Mouse (Mus musculus) CH12.LX (cell line): ENCODE results near the gene Sptb. TPM values are rescaled to one million over a fixed set of nuclear protein-coding genes. Genes with fewer than 3 reads are reported as not detected.

Experiments
- DNase-seq: peaks from one replicate; pipeline ENCODE4 v3.0.0-alpha.2; 2013; ENCODE audit errors: extremely low read depth
- H3K27ac ChIP-seq: 2 replicates; pipeline ENCODE4 v1.5.1; 2012; ENCODE audit warnings: low read depth, mild to moderate bottlenecking, control low read depth, moderate library complexity; ENCODE audit not compliant: insufficient read depth
- H3K27me3 ChIP-seq: replicated peaks from 2 replicates; pipeline ENCODE3; 2012; ENCODE audit warnings: inconsistent platforms
- H3K36me3 ChIP-seq, 2 experiments: replicated peaks in 1 of 2; 2 replicates each; pipeline versions ENCODE3 to v1.6.1; 2012; ENCODE audit warnings: inconsistent platforms in 1 of 2, low read length in 1 of 2, mild to moderate bottlenecking in 1 of 2, mixed read lengths in 1 of 2, moderate library complexity in 1 of 2; ENCODE audit not compliant: control insufficient read depth in 1 of 2, insufficient read depth in 1 of 2
- H3K4me1 ChIP-seq, 2 experiments: 2 replicates each; pipeline ENCODE4 v1.6.1; 2012; ENCODE audit warnings: inconsistent platforms in 1 of 2, moderate library complexity in 1 of 2; ENCODE audit not compliant: insufficient read depth in 2 of 2, control insufficient read depth in 1 of 2
- H3K4me2 ChIP-seq: 2 replicates; pipeline ENCODE4 v1.6.1; 2012; ENCODE audit warnings: low read depth, mild to moderate bottlenecking, control low read depth; ENCODE audit not compliant: poor library complexity, insufficient read depth, severe bottlenecking
- H3K4me3 ChIP-seq, 3 experiments: fragments of 150-350 bp in 1 of 3; sonication (generic) in 1 of 3; replicated peaks in 1 of 3; 2 replicates each; pipeline versions ENCODE3 to v1.5.1; 2011 to 2012; ENCODE audit warnings: low read depth in 2 of 3, low read length in 2 of 3, mild to moderate bottlenecking in 2 of 3, moderate library complexity in 2 of 3, control low read depth in 1 of 3, improper control_type of control experiment in 1 of 3, inconsistent platforms in 1 of 3, mixed read lengths in 1 of 3; ENCODE audit not compliant: poor library complexity in 1 of 3
- H3K79me2 ChIP-seq: replicated peaks from 2 replicates; pipeline ENCODE4 v1.6.1; 2012; ENCODE audit warnings: mild to moderate bottlenecking, moderate library complexity; ENCODE audit not compliant: control insufficient read depth, poor library complexity, insufficient read depth, severe bottlenecking; ENCODE audit errors: extremely low read depth
- H3K9ac ChIP-seq: 2 replicates; pipeline ENCODE4 v1.6.1; 2012; ENCODE audit warnings: low read depth, mild to moderate bottlenecking, control low read depth, moderate library complexity; ENCODE audit not compliant: insufficient read depth
- H3K9me3 ChIP-seq: replicated peaks from 2 replicates; pipeline ENCODE3; 2012; ENCODE audit warnings: low read length, inconsistent platforms, mixed read lengths
- BHLHE40 ChIP-seq: IDR thresholded peaks from 2 replicates; pipeline ENCODE4 v1.6.1; 2011; ENCODE audit warnings: mild to moderate bottlenecking, low read depth, low read length, improper control_type of control experiment
- CHD1 ChIP-seq: IDR thresholded peaks from 2 replicates; pipeline ENCODE4 v1.6.1; 2012; ENCODE audit warnings: low read depth, low read length, improper control_type of control experiment, inconsistent platforms
- CHD2 ChIP-seq: IDR thresholded peaks from 2 replicates; pipeline ENCODE4 v1.6.1; 2011; ENCODE audit warnings: low read length, improper control_type of control experiment
- CTCF ChIP-seq, 2 experiments: IDR thresholded peaks in 1 of 2; conservative IDR thresholded peaks in 1 of 2; 2 replicates each; pipeline ENCODE4 v1.5.1; 2011 to 2012; ENCODE audit warnings: low read depth in 2 of 2, low read length in 2 of 2, improper control_type of control experiment in 1 of 2, inconsistent platforms in 1 of 2, mild to moderate bottlenecking in 1 of 2, moderate library complexity in 1 of 2
- ELF1 ChIP-seq: IDR thresholded peaks from 2 replicates; pipeline ENCODE4 v1.6.1; 2014; ENCODE audit warnings: low read depth, mild to moderate bottlenecking, inconsistent platforms, low read length, improper control_type of control experiment
- EP300 ChIP-seq: IDR thresholded peaks from 2 replicates; pipeline ENCODE4 v1.6.1; 2011; ENCODE audit warnings: low read length, improper control_type of control experiment
- ETS1 ChIP-seq: conservative IDR thresholded peaks from 2 replicates; pipeline ENCODE4 v1.6.1; 2012; ENCODE audit warnings: low read depth, mild to moderate bottlenecking, inconsistent platforms, low read length, improper control_type of control experiment, moderate library complexity
- HCFC1 ChIP-seq: IDR thresholded peaks from 2 replicates; pipeline ENCODE4 v1.6.1; 2012; ENCODE audit warnings: low read depth, mild to moderate bottlenecking, inconsistent platforms, low read length, improper control_type of control experiment
- IRF4 ChIP-seq: IDR thresholded peaks from 2 replicates; pipeline ENCODE4 v1.6.1; 2014; ENCODE audit warnings: low read depth, mild to moderate bottlenecking, inconsistent platforms, low read length, improper control_type of control experiment
- JUN ChIP-seq: IDR thresholded peaks from 2 replicates; pipeline ENCODE4 v1.6.1; 2011; ENCODE audit warnings: low read depth, mild to moderate bottlenecking, low read length, improper control_type of control experiment, moderate library complexity; ENCODE audit not compliant: insufficient read depth
- MAX ChIP-seq: IDR thresholded peaks from 2 replicates; pipeline ENCODE4 v1.6.1; 2011; ENCODE audit warnings: low read length, improper control_type of control experiment
- MXI1 ChIP-seq: IDR thresholded peaks from 2 replicates; pipeline ENCODE4 v1.6.1; 2011; ENCODE audit warnings: mild to moderate bottlenecking, low read depth, low read length, improper control_type of control experiment
- MYC ChIP-seq: IDR thresholded peaks from 2 replicates; pipeline ENCODE4 v1.6.1; 2011; ENCODE audit warnings: low read depth, mild to moderate bottlenecking, improper control_type of control experiment, low read length
- NRF1 ChIP-seq: IDR thresholded peaks from 2 replicates; pipeline ENCODE4 v1.6.1; 2014; ENCODE audit warnings: low read depth, mild to moderate bottlenecking, inconsistent platforms, low read length, improper control_type of control experiment, moderate library complexity
- PAX5 ChIP-seq: IDR thresholded peaks from 2 replicates; pipeline ENCODE4 v1.6.1; 2012; ENCODE audit warnings: low read length, inconsistent platforms, mixed read lengths
- POLR2A ChIP-seq: IDR thresholded peaks from 2 replicates; pipeline ENCODE4 v1.6.1; 2011; ENCODE audit warnings: low read depth, mild to moderate bottlenecking, improper control_type of control experiment, low read length
- POLR2AphosphoS2 ChIP-seq: IDR thresholded peaks from 2 replicates; pipeline ENCODE4 v1.6.1; 2011; ENCODE audit warnings: low read depth, low read length, improper control_type of control experiment
- SIN3A ChIP-seq: IDR thresholded peaks from 2 replicates; pipeline ENCODE4 v1.6.1; 2012; ENCODE audit warnings: low read length, improper control_type of control experiment, inconsistent platforms
- TCF12 ChIP-seq: IDR thresholded peaks from 2 replicates; pipeline ENCODE4 v1.6.1; 2014; ENCODE audit warnings: low read depth, mild to moderate bottlenecking, inconsistent platforms, low read length, improper control_type of control experiment
- UBTF ChIP-seq: IDR thresholded peaks from 2 replicates; pipeline ENCODE4 v1.6.1; 2012; ENCODE audit warnings: low read depth, mild to moderate bottlenecking, inconsistent platforms, low read length, improper control_type of control experiment, moderate library complexity
- USF2 ChIP-seq: conservative IDR thresholded peaks from 2 replicates; pipeline ENCODE4 v1.6.1; 2011; ENCODE audit warnings: low read depth, low read length, improper control_type of control experiment
- ZC3H11A ChIP-seq: IDR thresholded peaks from 2 replicates; pipeline ENCODE4 v1.6.1; 2012; ENCODE audit warnings: low read depth, mild to moderate bottlenecking, inconsistent platforms, low read length, improper control_type of control experiment
- ZMIZ1 ChIP-seq: IDR thresholded peaks from 2 replicates; pipeline ENCODE4 v1.6.1; 2012; ENCODE audit warnings: low read depth, mild to moderate bottlenecking, inconsistent platforms, low read length, improper control_type of control experiment
- dilution Hi-C: fragments of 300-500 bp; cut with MboI; formaldehyde crosslinking; loops from 2 replicates; pipeline ENCODE4 v1.14.3; 2020; ENCODE audit warnings: low sequenced_read_pairs; ENCODE audit not compliant: extremely low pct_unique_long_range_greater_than_20kb, extremely low pct_ligation_motif_present
- in situ Hi-C: fragments of 300-500 bp; cut with MboI; formaldehyde crosslinking; loops from 3 replicates; pipeline ENCODE4 v1.14.3; 2019; ENCODE audit warnings: low sequenced_read_pairs, low pct_ligation_motif_present, low pct_unique_long_range_greater_than_20kb, mixed read lengths
- polyA plus RNA-seq: library from polyadenylated mRNA; unstranded; fragments of >175 nt; gene quantifications from 2 replicates; pipeline ENCODE4 v1.2.1, GENCODE M21; 2012; ENCODE audit warnings: low read depth; ENCODE audit not compliant: insufficient read length
- total RNA-seq, 2 experiments: library from RNA; depleted of rRNA; stranded (reverse); fragments of 300-350 nt in 1 of 2; fragments of >200 nt in 1 of 2; gene quantifications; 2 replicates each; pipeline ENCODE4 v1.2.3; 2012 to 2014

The Sptb gene
- total and polyA plus RNA-seq, 3 experiments: 0.03 to 0.04 (median 0.04) TPM

GRCm38 (mm10) chr12:76540701-76541221 lies 169.6 kb downstream of the Sptb start:
- no peak overlapping the region for H3K9ac ChIP-seq
- H3K36me3 ChIP-seq: no peaks in the 10 kb centered on the region
- dilution Hi-C loops (no loop called here), in situ Hi-C loops (no loop called here)
- H3K79me2 ChIP-seq: peaks cover 4% of the 10 kb centered on the region; the same call in 1 of the 2 replicates
- DNase-seq: no peak
- H3K4me1 ChIP-seq: peaks cover 9 to 31% of the 10 kb centered on the region in 2 experiments
- peaks cover 4% of the 10 kb centered on the region for H3K27me3 ChIP-seq
- H3K27ac ChIP-seq: no peak overlapping the region
- no peak for TF ChIP-seq PAX5
- no peak for TF ChIP-seq JUN
- TF ChIP-seq ZMIZ1: no peak
- no peak for TF ChIP-seq UBTF
- TF ChIP-seq BHLHE40: no peak
- TF ChIP-seq SIN3A: no peak
- no peak for TF ChIP-seq MAX
- no peak for TF ChIP-seq CHD1
- TF ChIP-seq ZC3H11A: no peak
- no peak for TF ChIP-seq EP300
- TF ChIP-seq NRF1: no peak
- no peak for TF ChIP-seq POLR2AphosphoS2
- no peak overlapping the region for H3K4me3 ChIP-seq
- peaks cover 2% of the 10 kb centered on the region for H3K9me3 ChIP-seq
- H3K4me2 ChIP-seq: no peak overlapping the region

GRCm38 (mm10) chr12:76540169-76540568 lies 170.2 kb downstream of the Sptb start:
- no peak overlapping the region for H3K9ac ChIP-seq
- no peaks in the 10 kb centered on the region for H3K36me3 ChIP-seq
- peaks cover 2% of the 10 kb centered on the region for H3K9me3 ChIP-seq
- H3K27ac ChIP-seq: no peak overlapping the region
- no peak for DNase-seq
- peaks cover 10% of the 10 kb centered on the region for H3K27me3 ChIP-seq
- H3K4me2 ChIP-seq: no peak overlapping the region
- H3K4me3 ChIP-seq: no peak overlapping the region
- TF ChIP-seq MYC: no peak
- TF ChIP-seq MXI1: no peak
- TF ChIP-seq USF2: no peak
- no peak for TF ChIP-seq ZC3H11A
- TF ChIP-seq HCFC1: no peak
- no peak for TF ChIP-seq IRF4
- TF ChIP-seq ETS1: no peak
- TF ChIP-seq PAX5: no peak
- TF ChIP-seq ELF1: no peak
- no peak for TF ChIP-seq CHD2
- TF ChIP-seq CTCF (conservative IDR thresholded peaks at IDR 0.05 in 1 of 2, IDR thresholded peaks at IDR 0.05 in 1 of 2; ENCODE audit: low read depth in 2 of 2, low read length in 2 of 2): no peak
- TF ChIP-seq POLR2A: no peak
- no peak for TF ChIP-seq CHD1
- no peak for TF ChIP-seq POLR2AphosphoS2
- TF ChIP-seq TCF12: no peak
- no peak for TF ChIP-seq NRF1
- in situ Hi-C loops: no loop called here
- peaks cover 9 to 35% of the 10 kb centered on the region in 2 experiments for H3K4me1 ChIP-seq
- peaks cover 4% of the 10 kb centered on the region; the same call in 1 of the 2 replicates for H3K79me2 ChIP-seq
- dilution Hi-C loops: no loop called here
